Mouse (Mus musculus) heart, embryonic 14.5 days (tissue): ENCODE measurements at regions not wholly inside any gene's neighbourhood (a gene's known extent, or its start where the extent isn't known, plus 50 kb on each side); places are given as distances from the start of the nearest gene placed in this dataset.
A peak's percentile ranks its signal among the peaks of the same experiment; 100 is the strongest.

Experiments used
- ATAC-seq: fragments of 200-750 bp; cut with Nextera tagmentation; 2 replicates; pipeline ENCODE4 v1.8.0; 2017; ENCODE audit warnings: low read depth, moderate TSS enrichment; ENCODE audit not compliant: insufficient number of reproducible peaks, insufficient read depth, low FRiP score
- H3K27ac ChIP-seq, 2 experiments: fragments of 200-500 bp in 1 of 2; fragments of 300-500 bp in 1 of 2; sonication (generic) in 1 of 2; replicated peaks in 1 of 2; 2 replicates each; pipeline ENCODE4 v1.5.1; 2012 to 2014; ENCODE audit warnings: low read depth in 2 of 2, low read length in 2 of 2, control low read depth in 1 of 2, mild to moderate bottlenecking in 1 of 2, mixed read lengths in 1 of 2; ENCODE audit not compliant: control insufficient read depth in 1 of 2, insufficient read depth in 1 of 2
- H3K27me3 ChIP-seq: fragments of 300-500 bp; sonication (generic); 2 replicates; pipeline ENCODE4 v1.6.1; 2014; ENCODE audit warnings: mild to moderate bottlenecking, low read length, control low read depth; ENCODE audit not compliant: control insufficient read depth, insufficient read depth
- H3K36me3 ChIP-seq: fragments of 300-500 bp; sonication (generic); 2 replicates; pipeline ENCODE4 v1.6.1; 2014; ENCODE audit warnings: mild to moderate bottlenecking, control low read depth, low read length, mixed read lengths; ENCODE audit not compliant: control insufficient read depth, insufficient read depth
- H3K4me1 ChIP-seq, 2 experiments: fragments of 200-500 bp in 1 of 2; fragments of 300-500 bp in 1 of 2; sonication (generic) in 1 of 2; 2 replicates each; pipeline ENCODE4 v1.6.1; 2012 to 2014; ENCODE audit warnings: low read length in 2 of 2, control low read depth in 1 of 2, mixed read lengths in 1 of 2; ENCODE audit not compliant: control insufficient read depth in 2 of 2, insufficient read depth in 2 of 2
- H3K4me2 ChIP-seq: fragments of 300-500 bp; sonication (generic); 2 replicates; pipeline ENCODE4 v1.6.1; 2014; ENCODE audit warnings: mild to moderate bottlenecking, low read length
- H3K4me3 ChIP-seq, 2 experiments: fragments of 200-500 bp in 1 of 2; fragments of 300-500 bp in 1 of 2; sonication (generic) in 1 of 2; 2 replicates each; pipeline ENCODE4 v1.5.1; 2012 to 2014; ENCODE audit warnings: low read length in 2 of 2, mild to moderate bottlenecking in 2 of 2, control low read depth in 1 of 2, low read depth in 1 of 2, moderate library complexity in 1 of 2; ENCODE audit not compliant: control insufficient read depth in 1 of 2, insufficient read depth in 1 of 2
- H3K9ac ChIP-seq: fragments of 300-500 bp; sonication (generic); 2 replicates; pipeline ENCODE4 v1.6.1; 2014; ENCODE audit warnings: mild to moderate bottlenecking, low read length
- H3K9me3 ChIP-seq: fragments of 300-500 bp; sonication (generic); 2 replicates; pipeline ENCODE4 v1.6.1; 2016; ENCODE audit warnings: low read length, control low read depth; ENCODE audit not compliant: control insufficient read depth
- WGBS: fragments of 180-500 bp; shearing (Covaris S2); extraction: QIAGEN DNeasy Blood & Tissue Kit; methylation state at CpG from one replicate; pipeline ENCODE4 v1.1.7; 2014; 5-methylcytosine and 5-hydroxymethylcytosine counted together

DNA sequence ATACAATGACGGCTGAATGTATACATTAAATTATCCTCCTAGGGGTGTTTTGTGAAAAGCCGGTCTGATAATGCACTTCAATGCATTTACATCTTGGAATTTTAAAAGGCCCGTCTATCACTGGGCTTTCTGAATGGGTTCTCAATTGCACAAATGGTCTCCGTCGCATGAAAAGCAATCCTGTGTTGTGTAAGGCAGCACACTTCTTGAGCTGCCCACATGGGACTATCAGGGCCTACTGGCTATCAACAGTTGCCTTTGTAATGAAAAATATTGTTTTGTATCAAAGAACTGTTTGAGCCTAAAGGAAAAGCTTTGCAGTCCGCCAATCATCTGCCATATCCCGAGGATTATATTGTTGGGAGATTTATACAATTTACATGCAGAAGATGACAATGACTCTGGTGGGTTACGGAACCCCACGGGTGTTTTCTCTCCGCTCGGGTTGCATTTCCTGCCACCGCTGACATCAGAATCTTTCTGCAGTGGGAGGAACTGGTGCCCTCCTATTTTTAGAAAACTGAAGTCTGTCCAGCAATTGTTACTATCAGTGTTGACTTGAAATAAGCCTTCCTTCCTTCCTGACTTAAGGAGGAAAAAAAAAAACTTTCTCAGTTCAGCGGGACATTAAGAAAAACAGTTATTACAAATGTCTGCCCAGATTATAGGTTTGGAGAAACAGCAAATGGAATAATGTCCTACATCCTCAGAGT is 118.7 kb downstream of the Tmem26 start:
- H3K4me1 ChIP-seq: peaks cover 0 to 15% of the 10 kb centered on the region in 2 experiments; a peak in 3 of 4 replicates
- peak overlapping the region; percentile 62 for H3K4me2 ChIP-seq
- H3K36me3 ChIP-seq: no peaks in the 10 kb centered on the region
- peak overlapping the region in 1 of 2 experiments; percentile 18; a peak in 2 of 4 replicates for H3K4me3 ChIP-seq
- H3K27me3 ChIP-seq: no peaks in the 10 kb centered on the region
- WGBS: 25% methylated on average over 13 of the region's 13 CpGs
- H3K9me3 ChIP-seq: no peaks in the 10 kb centered on the region
- no peak for ATAC-seq
- peak overlapping the region; percentile 52 for H3K9ac ChIP-seq
- peak overlapping the region; percentile 66 to 79 for H3K27ac ChIP-seq

DNA sequence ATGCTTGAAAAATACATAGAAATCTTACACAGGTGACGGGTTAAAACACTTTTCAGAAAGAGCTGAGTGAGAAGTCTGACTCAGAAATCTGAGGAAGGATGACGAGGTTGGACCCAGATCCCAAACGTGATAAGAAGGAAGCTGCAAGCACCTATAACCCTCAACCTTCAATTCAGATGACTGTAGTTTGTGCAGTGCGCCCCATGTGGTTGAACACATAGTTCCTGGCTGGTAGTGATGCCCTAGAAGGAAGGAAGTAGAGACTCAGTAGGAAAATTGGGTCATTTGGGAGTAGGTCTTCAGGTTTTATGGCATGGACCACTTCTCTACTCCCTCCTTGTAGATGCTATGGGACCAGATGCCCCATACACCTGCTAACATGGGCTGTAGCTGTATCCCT is 120.6 kb downstream of the Tmem26 start:
- 75% methylated on average over 4 of the region's 4 CpGs for WGBS
- no peak overlapping the region for H3K4me3 ChIP-seq

DNA sequence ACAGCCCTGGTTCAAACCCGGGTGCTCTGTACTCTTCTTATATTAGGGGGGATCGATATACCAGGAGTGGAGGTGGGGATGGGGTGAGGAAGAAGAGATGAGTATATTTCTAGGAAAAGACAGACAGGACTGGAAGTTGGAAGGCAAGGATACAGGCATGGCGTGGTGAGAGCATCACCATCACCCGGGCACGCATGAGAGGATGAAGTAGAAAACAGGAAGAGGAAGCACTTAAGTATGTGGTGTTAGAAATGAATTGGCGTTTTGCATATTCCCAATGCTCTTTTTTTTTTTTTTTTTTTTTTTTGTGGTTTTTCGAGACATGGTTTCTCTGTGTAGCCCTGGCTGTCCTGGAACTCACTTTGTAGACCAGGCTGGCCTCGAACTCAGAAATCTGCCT is 121.2 kb downstream of the Tmem26 start:
- Histone ChIP-seq H3K9ac (no peak overlapping the region), H3K36me3 (no peaks in the 10 kb centered on the region), H3K27me3 (no peaks in the 10 kb centered on the region), H3K4me3 (no peak overlapping the region), H3K27ac (no peak overlapping the region), H3K9me3 (no peaks in the 10 kb centered on the region), H3K4me2 (no peak overlapping the region), H3K4me1 (peaks cover 0 to 15% of the 10 kb centered on the region in 2 experiments; a peak in 3 of 4 replicates)
- WGBS: 90% methylated on average over 7 of the region's 8 CpGs
- no peak for ATAC-seq

More for the DNA sequence above, 120.6 kb downstream of the Tmem26 start:
- Histone ChIP-seq H3K4me1 (peaks cover 0 to 15% of the 10 kb centered on the region in 2 experiments; a peak in 3 of 4 replicates), H3K27me3 (no peaks in the 10 kb centered on the region), H3K9ac (no peak overlapping the region), H3K27ac (no peak overlapping the region), H3K9me3 (no peaks in the 10 kb centered on the region), H3K36me3 (no peaks in the 10 kb centered on the region), H3K4me2 (no peak overlapping the region)
- ATAC-seq: no peak

DNA sequence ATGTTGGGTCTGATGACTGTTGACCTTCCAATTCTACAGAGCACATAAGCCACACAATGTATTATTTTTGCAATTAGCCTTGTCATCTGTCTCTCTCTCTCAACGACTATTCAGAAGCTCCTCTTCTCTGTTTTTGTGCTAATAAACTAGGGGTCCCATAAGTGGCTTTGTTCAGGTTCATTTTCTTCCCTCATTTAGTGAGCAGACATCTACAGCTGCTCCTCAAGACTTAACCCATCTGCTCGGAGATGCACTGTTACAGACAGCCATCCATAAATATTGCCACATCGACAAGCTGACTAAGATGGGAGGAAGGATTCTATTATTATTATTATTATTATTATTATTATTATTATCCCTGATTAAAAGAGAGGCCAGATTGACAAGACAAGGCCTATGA is 127.7 kb downstream of the Tmem26 start:
- H3K27ac ChIP-seq: no peak overlapping the region
- ATAC-seq: no peak
- WGBS: 80% methylated on average over 3 of the region's 3 CpGs

DNA sequence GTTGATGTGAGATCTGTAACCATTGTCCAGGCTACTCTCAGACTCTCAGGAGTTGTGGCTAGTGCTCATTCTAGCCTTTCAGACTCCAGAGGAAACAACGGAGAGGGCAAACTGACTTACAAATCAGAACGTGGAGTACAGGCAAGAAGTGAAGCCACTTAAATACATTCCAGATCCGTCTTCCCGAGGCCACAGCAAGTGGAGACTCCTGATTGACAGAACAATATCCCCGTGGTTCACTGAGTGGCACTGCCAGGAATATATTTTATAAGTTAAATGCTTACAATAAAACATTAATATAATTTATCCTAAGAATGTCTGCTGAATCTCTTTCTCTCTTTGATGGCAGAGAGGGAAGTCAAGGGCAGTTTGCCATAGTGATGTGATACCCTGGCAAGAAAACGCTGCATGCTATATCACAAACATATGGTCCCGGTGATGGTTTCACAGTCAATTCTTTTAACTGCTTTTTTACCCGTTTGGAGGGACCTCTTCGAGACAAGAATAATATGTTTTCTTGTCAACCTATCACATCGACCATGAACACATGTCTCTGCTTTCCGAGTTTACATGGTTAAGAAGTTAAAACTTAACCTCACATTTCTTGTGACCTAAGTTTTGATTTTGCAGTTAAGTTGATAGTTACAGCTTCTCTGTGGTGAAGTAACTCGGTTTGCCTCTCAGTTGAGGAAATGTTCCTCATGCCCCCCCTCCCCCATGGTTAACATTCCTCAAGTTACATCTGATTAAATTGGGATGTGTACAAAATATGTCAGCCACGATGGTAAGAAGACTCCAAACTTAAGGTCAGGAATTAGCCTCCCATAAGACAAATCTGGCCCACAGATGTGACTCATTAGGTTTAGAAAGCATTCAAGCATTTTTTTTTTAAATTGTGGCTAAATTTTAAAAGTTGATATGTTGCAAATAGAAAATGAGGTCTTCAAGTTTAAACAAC is 132.8 kb downstream of the Tmem26 start:
- Histone ChIP-seq H3K27me3 (no peaks in the 10 kb centered on the region), H3K36me3 (no peaks in the 10 kb centered on the region), H3K4me1 (no peaks in the 10 kb centered on the region), H3K9ac (no peak overlapping the region), H3K4me3 (no peak overlapping the region), H3K27ac (no peak overlapping the region), H3K4me2 (no peak overlapping the region), H3K9me3 (no peaks in the 10 kb centered on the region)
- ATAC-seq: no peak
- WGBS: 62% methylated on average over 13 of the region's 13 CpGs

More for the DNA sequence above, 127.7 kb downstream of the Tmem26 start:
- H3K9me3 ChIP-seq: no peaks in the 10 kb centered on the region
- no peak overlapping the region for H3K9ac ChIP-seq
- no peaks in the 10 kb centered on the region for H3K4me1 ChIP-seq
- no peaks in the 10 kb centered on the region for H3K27me3 ChIP-seq
- H3K4me2 ChIP-seq: no peak overlapping the region
- no peak overlapping the region for H3K4me3 ChIP-seq
- no peaks in the 10 kb centered on the region for H3K36me3 ChIP-seq

DNA sequence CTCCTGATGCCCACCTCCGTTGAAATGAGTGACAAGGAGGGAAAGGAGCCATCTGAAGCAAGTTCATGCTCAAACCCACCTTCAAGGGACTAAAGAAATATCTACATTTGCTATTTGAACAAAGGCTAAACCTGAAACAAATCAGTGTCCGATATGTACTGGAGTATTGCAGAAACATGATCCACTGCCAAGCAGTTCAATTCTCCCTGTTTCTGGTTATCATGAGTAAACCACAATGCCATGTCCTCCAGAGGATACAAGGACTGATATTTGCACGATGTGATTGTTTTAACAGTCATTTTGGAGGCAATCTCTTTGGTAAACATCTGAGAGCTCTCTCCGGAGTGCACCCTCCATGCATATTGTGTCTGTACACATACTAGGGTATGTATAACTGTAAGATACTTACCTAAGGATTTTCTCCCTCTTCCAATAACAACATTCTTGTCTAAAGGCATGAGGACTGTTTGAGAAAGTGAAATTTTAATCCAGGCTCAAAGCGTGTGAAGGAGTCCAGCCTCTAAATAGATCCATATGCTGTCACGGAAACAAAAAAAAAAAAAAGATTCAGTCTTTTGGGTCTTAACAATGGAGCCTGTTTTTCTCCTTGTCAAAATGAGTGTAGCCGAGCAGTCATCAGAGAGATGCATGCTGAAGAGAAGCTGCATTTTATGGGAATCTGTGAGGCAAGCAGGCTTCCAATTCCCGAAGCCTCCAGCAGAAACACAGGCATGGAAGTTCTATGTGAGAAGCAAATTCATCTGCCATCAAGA is 141.3 kb downstream of the Tmem26 start:
- H3K36me3 ChIP-seq: no peaks in the 10 kb centered on the region
- no peak overlapping the region for H3K9ac ChIP-seq
- H3K27ac ChIP-seq: no peak overlapping the region
- H3K9me3 ChIP-seq: no peaks in the 10 kb centered on the region
- no peak for ATAC-seq
- no peak overlapping the region for H3K4me3 ChIP-seq
- H3K4me2 ChIP-seq: no peak overlapping the region
- no peaks in the 10 kb centered on the region for H3K27me3 ChIP-seq
- 63% methylated on average over 8 of the region's 8 CpGs for WGBS
- H3K4me1 ChIP-seq: no peaks in the 10 kb centered on the region

DNA sequence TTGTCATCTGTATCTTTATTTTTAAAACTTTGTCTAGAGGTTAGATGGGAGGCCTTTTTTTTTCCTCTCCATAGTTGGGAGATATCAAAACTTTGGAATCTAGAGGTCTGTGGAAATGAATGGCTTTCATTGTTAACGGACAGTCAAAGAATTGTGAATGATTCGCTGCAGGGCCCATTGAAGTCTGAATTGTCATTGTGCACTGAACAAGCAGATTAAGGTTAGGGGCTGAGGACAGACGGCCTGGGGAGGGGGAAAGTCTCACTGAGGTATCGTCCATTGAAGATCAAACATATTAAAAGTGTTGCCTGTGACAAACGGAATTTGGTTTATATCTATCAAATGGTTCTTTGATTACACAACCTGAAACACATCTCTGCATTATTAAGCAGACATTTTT is 142.3 kb downstream of the Tmem26 start:
- H3K27me3 ChIP-seq: no peaks in the 10 kb centered on the region
- no peak overlapping the region for H3K27ac ChIP-seq
- H3K36me3 ChIP-seq: no peaks in the 10 kb centered on the region
- no peaks in the 10 kb centered on the region for H3K4me1 ChIP-seq
- H3K9ac ChIP-seq: no peak overlapping the region
- H3K9me3 ChIP-seq: no peaks in the 10 kb centered on the region
- no peak for ATAC-seq
- no peak overlapping the region for H3K4me2 ChIP-seq
- WGBS: 70% methylated on average over 5 of the region's 5 CpGs
- H3K4me3 ChIP-seq: no peak overlapping the region
